Mouse (Mus musculus) lung, adult 2 months (tissue): Measurements from ENCODE around the gene Sag.

Source experiments
- CTCF ChIP-seq: fragments of 200-500 bp; IDR thresholded peaks from 2 replicates; pipeline ENCODE4 v1.5.1; 2011; ENCODE audit warnings: mild to moderate bottlenecking, low read length, control low read depth; ENCODE audit not compliant: insufficient read depth
- POLR2A ChIP-seq: fragments of 200-500 bp; IDR thresholded peaks from 2 replicates; pipeline ENCODE4 v1.6.1; 2011; ENCODE audit warnings: low read depth, mild to moderate bottlenecking, control low read depth, low read length, borderline replicate concordance; ENCODE audit errors: extremely low read depth

GRCm38 (mm10) chr1:87837018-87837417 is 33.5 kb downstream of the Sag start:
- TF ChIP-seq CTCF (no peak), POLR2A (no peak)
